Mouse (Mus musculus): ENCODE measurements around the gene Lrfn2. TPM values are rescaled to one million over a fixed set of nuclear protein-coding genes. Genes with fewer than 3 reads are reported as not detected.

The Lrfn2 gene
- total RNA-seq, 2 experiments from 2014 or later, result 0.93 to 1.3 TPM

- DNase-seq (ENCODE audit: low spot score in 2 of 2), result peak in 1 of 2 experiments; percentile 7
Measured at GRCm38 (mm10) chr17:49031790-49032189, 99.6 kb downstream of the Lrfn2 start.

- DNase-seq (ENCODE audit: low spot score in 2 of 2), result no peak
Measured at GRCm38 (mm10) chr17:49033276-49033675, 101.1 kb downstream of the Lrfn2 start.

GRCm38 (mm10) chr17:49033686-49034250 lies 101.6 kb downstream of the Lrfn2 start:
- DNase-seq (ENCODE audit: low spot score in 2 of 2), result no peak

- DNase-seq (ENCODE audit: low spot score in 2 of 2), result no peak
Measured at GRCm38 (mm10) chr17:49035052-49035451, 102.9 kb downstream of the Lrfn2 start.

- DNase-seq (ENCODE audit: low spot score in 2 of 2), result no peak
Measured at GRCm38 (mm10) chr17:49037163-49037950, 105.2 kb downstream of the Lrfn2 start.

GRCm38 (mm10) chr17:49043806-49044640 lies 111.8 kb downstream of the Lrfn2 start:
- no peak for DNase-seq (ENCODE audit: low spot score in 2 of 2)

- no peak for DNase-seq (ENCODE audit: low spot score in 2 of 2)
Measured at GRCm38 (mm10) chr17:49047921-49048320, 115.7 kb downstream of the Lrfn2 start.

- no peak for DNase-seq (ENCODE audit: low spot score in 2 of 2)
Measured at GRCm38 (mm10) chr17:49051231-49051630, 119.1 kb downstream of the Lrfn2 start.

GRCm38 (mm10) chr17:49061141-49061540 lies 129.0 kb downstream of the Lrfn2 start:
- no peak for DNase-seq (ENCODE audit: low spot score in 2 of 2)

- DNase-seq (ENCODE audit: low spot score in 2 of 2), result no peak
Measured at GRCm38 (mm10) chr17:49063789-49064188, 131.6 kb downstream of the Lrfn2 start.

GRCm38 (mm10) chr17:49064526-49064925 lies 132.3 kb downstream of the Lrfn2 start:
- no peak for DNase-seq (ENCODE audit: low spot score in 2 of 2)

GRCm38 (mm10) chr17:49065050-49065449 lies 132.9 kb downstream of the Lrfn2 start:
- no peak for DNase-seq (ENCODE audit: low spot score in 2 of 2)

GRCm38 (mm10) chr17:49066748-49067147 lies 134.6 kb downstream of the Lrfn2 start:
- DNase-seq (ENCODE audit: low spot score in 2 of 2), result no peak

- DNase-seq (ENCODE audit: low spot score in 2 of 2), result no peak
Measured at GRCm38 (mm10) chr17:49078168-49078567, 146.0 kb downstream of the Lrfn2 start.

- DNase-seq (ENCODE audit: low spot score in 2 of 2), result no peak
Measured at GRCm38 (mm10) chr17:49079647-49080046, 147.5 kb downstream of the Lrfn2 start.

GRCm38 (mm10) chr17:49083594-49084380 lies 151.6 kb downstream of the Lrfn2 start:
- no peak for DNase-seq (ENCODE audit: low spot score in 2 of 2)

- no peak for DNase-seq (ENCODE audit: low spot score in 2 of 2)
Measured at GRCm38 (mm10) chr17:49085111-49085510, 152.9 kb downstream of the Lrfn2 start.

GRCm38 (mm10) chr17:49096781-49097544 lies 164.8 kb downstream of the Lrfn2 start:
- no peak for DNase-seq (ENCODE audit: low spot score in 2 of 2)

- DNase-seq (ENCODE audit: low spot score in 2 of 2), result no peak
Measured at GRCm38 (mm10) chr17:49111399-49111798, 179.2 kb downstream of the Lrfn2 start.

- DNase-seq (ENCODE audit: low spot score in 2 of 2), result no peak
Measured at GRCm38 (mm10) chr17:49111911-49112310, 179.7 kb downstream of the Lrfn2 start.
